Mouse (Mus musculus) kidney, adult 2 months (tissue): Measurements from ENCODE around the gene Pbld1.

Source experiments
- CTCF ChIP-seq: fragments of 200-500 bp; conservative IDR thresholded peaks from 2 replicates; pipeline ENCODE4 v1.5.1; 2011; ENCODE audit warnings: low read depth, mild to moderate bottlenecking, control low read depth, low read length, moderate library complexity, mixed read lengths; ENCODE audit not compliant: insufficient read depth, insufficient read length
- POLR2A ChIP-seq: fragments of 200-500 bp; IDR thresholded peaks from one replicate; pipeline ENCODE4 v1.6.1; 2011; ENCODE audit warnings: low read depth, low read length, control low read depth

- no peak for TF ChIP-seq POLR2A
- no peak for TF ChIP-seq CTCF
Measured at GRCm38 (mm10) chr10:63011556-63011955, 48.4 kb upstream of the Pbld1 start.
